Mouse (Mus musculus) G1E (cell line): ENCODE data around the gene Echs1. TPM values are rescaled to one million over a fixed set of nuclear protein-coding genes. Genes with fewer than 3 reads are reported as not detected.
A peak's percentile ranks its signal among the peaks of the same experiment; 100 is the strongest.

Experiments
- ATAC-seq: 2 replicates; pipeline ENCODE4 v1.8.0; 2016; ENCODE audit warnings: mild to moderate bottlenecking; ENCODE audit not compliant: insufficient number of reproducible peaks, poor library complexity, low FRiP score, severe bottlenecking; ENCODE audit errors: extremely low read depth
- DNase-seq: peaks from one replicate; pipeline ENCODE4 v3.0.0; 2012; ENCODE audit warnings: low spot score
- H3K27me3 ChIP-seq: 2 replicates; pipeline ENCODE4 v1.6.1; 2012; ENCODE audit warnings: mild to moderate bottlenecking, low read length, inconsistent platforms; ENCODE audit not compliant: insufficient read depth
- H3K36me3 ChIP-seq: replicated peaks from 2 replicates; pipeline ENCODE3; 2012; ENCODE audit warnings: mild to moderate bottlenecking, inconsistent platforms
- H3K4me1 ChIP-seq: 2 replicates; pipeline ENCODE4 v1.6.1; 2012; ENCODE audit warnings: low read depth, low read length, inconsistent platforms, mixed read lengths; ENCODE audit not compliant: insufficient read depth
- H3K4me3 ChIP-seq: 2 replicates; pipeline ENCODE4 v1.5.1; 2012; ENCODE audit warnings: low read depth, mild to moderate bottlenecking, inconsistent platforms, low read length, moderate library complexity, mixed read lengths
- H3K9me3 ChIP-seq: replicated peaks from 2 replicates; pipeline ENCODE4 v1.6.1; 2012; ENCODE audit warnings: inconsistent platforms
- CTCF ChIP-seq: IDR thresholded peaks from 2 replicates; pipeline ENCODE4 v1.5.1; 2012; ENCODE audit warnings: low read depth, low read length, inconsistent platforms, mixed read lengths
- GATA1 ChIP-seq: IDR thresholded peaks from 2 replicates; pipeline ENCODE4 v1.6.1; 2012; ENCODE audit warnings: borderline replicate concordance, low read length, inconsistent platforms, mixed read lengths
- GATA2 ChIP-seq: IDR thresholded peaks from 2 replicates; pipeline ENCODE4 v1.6.1; 2012; ENCODE audit warnings: low read depth, low read length, inconsistent platforms, borderline replicate concordance
- POLR2AphosphoS5 ChIP-seq: IDR thresholded peaks from 2 replicates; pipeline ENCODE4 v1.6.1; 2012; ENCODE audit warnings: low read depth, low read length, inconsistent platforms; ENCODE audit not compliant: insufficient replicate concordance
- TAL1 ChIP-seq: conservative IDR thresholded peaks from 2 replicates; pipeline ENCODE4 v1.6.1; 2012; ENCODE audit warnings: low read depth, low read length, inconsistent platforms, mixed read lengths
- polyA plus RNA-seq: library from polyadenylated mRNA; stranded (reverse); fragments of >175 nt; gene quantifications from 2 replicates; pipeline ENCODE4 v1.2.3, GENCODE M21; 2012
- total RNA-seq, 2 experiments: library from RNA; stranded (forward) in 1 of 2; stranded (reverse) in 1 of 2; fragments of 200-1000 nt in 1 of 2; fragments of >200 nt in 1 of 2; fragmentation: Nextera tagmentation in 1 of 2; gene quantifications; 2 replicates each; pipeline ENCODE4 v1.2.3; 2014 to 2017

The Echs1 gene
- total and polyA plus RNA-seq, 3 experiments = 5.8 to 81.5 (median 32.6) TPM

- DNase-seq = no peak
- no peak for ATAC-seq
- H3K4me1 ChIP-seq = peaks cover 68% of the 10 kb centered on the region
- TF ChIP-seq TAL1 (no peak), CTCF (no peak), GATA2 (no peak), GATA1 (no peak), POLR2AphosphoS5 (no peak)
- peaks cover 56% of the 10 kb centered on the region for H3K36me3 ChIP-seq
- no peak overlapping the region for H3K4me3 ChIP-seq
- H3K9me3 ChIP-seq = no peaks in the 10 kb centered on the region
- no peaks in the 10 kb centered on the region for H3K27me3 ChIP-seq
These were observed 11.6 kb upstream of the Echs1 start for GRCm38 (mm10) chr7:140127911-140128310.

- DNase-seq (no peak), ATAC-seq (no peak)
- no peaks in the 10 kb centered on the region for H3K27me3 ChIP-seq
- peaks cover 64% of the 10 kb centered on the region for H3K4me1 ChIP-seq
- H3K9me3 ChIP-seq = no peaks in the 10 kb centered on the region
- TF ChIP-seq GATA1 (no peak), TAL1 (no peak), CTCF (no peak), POLR2AphosphoS5 (no peak), GATA2 (no peak)
- H3K36me3 ChIP-seq = peaks cover 49% of the 10 kb centered on the region
- peak overlapping the region; percentile 68 for H3K4me3 ChIP-seq
These were observed 10.7 kb upstream of the Echs1 start for GRCm38 (mm10) chr7:140126934-140127333.

- TF ChIP-seq GATA2 (no peak), POLR2AphosphoS5 (no peak), GATA1 (no peak), TAL1 (no peak), CTCF (no peak)
- DNase-seq = no peak
- no peaks in the 10 kb centered on the region for H3K9me3 ChIP-seq
- 0 out of 2 replicates have a peak, but pooled peaks cover 2% of the 10 kb centered on the region for H3K27me3 ChIP-seq
- peaks cover 63% of the 10 kb centered on the region for H3K4me1 ChIP-seq
- peaks cover 41% of the 10 kb centered on the region for H3K36me3 ChIP-seq
- no peak for ATAC-seq
- H3K4me3 ChIP-seq = peak overlapping the region; percentile 84
These were observed 9.7 kb upstream of the Echs1 start for GRCm38 (mm10) chr7:140126022-140126350.

GRCm38 (mm10) chr7:140125278-140126021 lies 9.2 kb upstream of the Echs1 start:
- Histone ChIP-seq H3K9me3 (no peaks in the 10 kb centered on the region), H3K4me3 (peak overlapping the region; percentile 84), H3K4me1 (peaks cover 63% of the 10 kb centered on the region), H3K36me3 (peaks cover 37% of the 10 kb centered on the region), H3K27me3 (0 out of 2 replicates have a peak, but pooled peaks cover 2% of the 10 kb centered on the region)
- TF ChIP-seq GATA1 (no peak), TAL1 (no peak), CTCF (no peak), GATA2 (no peak), POLR2AphosphoS5 (no peak)
- ATAC-seq (peak; percentile 96), DNase-seq (peak; percentile 84)

GRCm38 (mm10) chr7:140124382-140124781 lies 8.1 kb upstream of the Echs1 start:
- Histone ChIP-seq H3K27me3 (0 out of 2 replicates have a peak, but pooled peaks cover 2% of the 10 kb centered on the region), H3K4me1 (peaks cover 58% of the 10 kb centered on the region), H3K4me3 (no peak overlapping the region), H3K36me3 (peaks cover 26% of the 10 kb centered on the region), H3K9me3 (no peaks in the 10 kb centered on the region)
- DNase-seq = no peak
- no peak for ATAC-seq
- no peak for TF ChIP-seq TAL1
- no peak for TF ChIP-seq GATA1
- no peak for TF ChIP-seq GATA2
- TF ChIP-seq CTCF = no peak
- no peak for TF ChIP-seq POLR2AphosphoS5

GRCm38 (mm10) chr7:140122765-140123164 lies 6.5 kb upstream of the Echs1 start:
- Histone ChIP-seq H3K36me3 (peaks cover 12% of the 10 kb centered on the region), H3K4me1 (peaks cover 45% of the 10 kb centered on the region), H3K9me3 (no peaks in the 10 kb centered on the region), H3K4me3 (no peak overlapping the region), H3K27me3 (0 out of 2 replicates have a peak, but pooled peaks cover 2% of the 10 kb centered on the region)
- no peak for ATAC-seq
- no peak for TF ChIP-seq CTCF
- no peak for TF ChIP-seq GATA1
- no peak for TF ChIP-seq POLR2AphosphoS5
- TF ChIP-seq GATA2 = no peak
- no peak for TF ChIP-seq TAL1
- DNase-seq = no peak
